Mouse (Mus musculus): ENCODE results near the gene Ecpas. TPM values are rescaled to one million over a fixed set of nuclear protein-coding genes. Genes with fewer than 3 reads are reported as not detected.
A peak's percentile ranks its signal among the peaks of the same experiment; 100 is the strongest.

Ecpas gene
- polyA plus RNA-seq, 1 experiment from 2014 or later = 31.6 TPM

DNA sequence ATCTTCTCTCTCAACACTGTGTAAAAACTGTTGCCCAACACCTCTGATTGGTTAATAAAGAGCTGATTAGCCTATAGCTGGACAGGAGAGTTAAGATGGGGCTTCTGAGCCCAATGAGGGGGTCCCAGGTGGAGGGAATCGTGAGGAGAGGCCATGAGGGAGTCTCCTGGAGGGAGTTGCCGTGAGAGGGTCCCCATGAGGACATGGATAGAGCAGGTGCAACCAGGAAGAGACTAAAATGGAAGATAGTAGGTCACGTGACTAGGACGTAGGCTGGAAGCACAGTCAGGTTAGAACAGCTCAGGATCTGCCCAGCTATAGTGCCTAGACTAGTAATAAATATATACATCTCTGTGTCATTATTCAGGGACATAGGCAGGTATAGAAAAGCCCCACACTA, 21.8 kb upstream of the Ecpas start:
- 85% methylated on average over 4 of the region's 4 CpGs for WGBS
- Histone ChIP-seq H3K9ac (replicated peaks) (no peak overlapping the region), H3K4me3 (no peak overlapping the region), H3K27ac (replicated peaks) (no peak overlapping the region), H3K9me3 (no peaks in the 10 kb centered on the region), H3K4me2 (replicated peaks) (no peak overlapping the region), H3K27me3 (no peaks in the 10 kb centered on the region), H3K36me3 (no peaks in the 10 kb centered on the region), H3K4me1 (peaks cover 9% of the 10 kb centered on the region; the same call in 1 of the 2 replicates)
- ATAC-seq (replicated peaks) = peak; percentile 7; the same call in 1 of the 2 replicates

- Histone ChIP-seq H3K9ac (replicated peaks) (no peak overlapping the region), H3K4me1 (peaks cover 9% of the 10 kb centered on the region; the same call in 1 of the 2 replicates), H3K36me3 (no peaks in the 10 kb centered on the region), H3K4me2 (replicated peaks) (no peak overlapping the region), H3K27ac (replicated peaks) (no peak overlapping the region), H3K27me3 (no peaks in the 10 kb centered on the region), H3K4me3 (no peak overlapping the region), H3K9me3 (no peaks in the 10 kb centered on the region)
- 90% methylated on average over 6 of the region's 6 CpGs for WGBS
- no peak for ATAC-seq (replicated peaks)
Measured at GRCm38 (mm10) chr4:58932541-58932940, 20.0 kb upstream of the Ecpas start.

DNA sequence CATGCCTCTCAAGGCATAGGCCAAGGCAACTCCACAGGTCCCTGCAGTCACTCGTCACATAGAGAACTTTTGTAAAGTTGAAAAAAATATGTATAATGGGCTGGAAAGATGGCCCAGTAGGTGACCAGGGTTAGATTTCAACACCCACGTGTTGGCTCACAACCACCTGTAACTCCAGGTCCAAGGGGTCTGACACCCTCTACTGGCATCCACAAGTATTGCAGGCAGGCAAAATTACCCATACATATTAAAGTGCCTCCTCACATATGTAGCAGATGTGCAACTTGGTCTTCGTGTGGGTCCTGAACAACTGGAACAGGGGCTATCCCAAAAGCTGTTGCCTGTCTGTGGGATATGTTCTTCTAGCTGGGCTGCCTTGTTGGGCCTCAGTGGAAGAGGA, 15.1 kb upstream of the Ecpas start:
- Histone ChIP-seq H3K4me2 (replicated peaks) (no peak overlapping the region), H3K4me1 (no peaks in the 10 kb centered on the region), H3K4me3 (no peak overlapping the region), H3K36me3 (no peaks in the 10 kb centered on the region), H3K9ac (replicated peaks) (no peak overlapping the region), H3K27ac (replicated peaks) (no peak overlapping the region), H3K9me3 (peaks cover 3% of the 10 kb centered on the region; the same call in 1 of the 2 replicates), H3K27me3 (no peaks in the 10 kb centered on the region)
- ATAC-seq (replicated peaks) = no peak
- WGBS = 74% methylated on average over 3 of the region's 3 CpGs

DNA sequence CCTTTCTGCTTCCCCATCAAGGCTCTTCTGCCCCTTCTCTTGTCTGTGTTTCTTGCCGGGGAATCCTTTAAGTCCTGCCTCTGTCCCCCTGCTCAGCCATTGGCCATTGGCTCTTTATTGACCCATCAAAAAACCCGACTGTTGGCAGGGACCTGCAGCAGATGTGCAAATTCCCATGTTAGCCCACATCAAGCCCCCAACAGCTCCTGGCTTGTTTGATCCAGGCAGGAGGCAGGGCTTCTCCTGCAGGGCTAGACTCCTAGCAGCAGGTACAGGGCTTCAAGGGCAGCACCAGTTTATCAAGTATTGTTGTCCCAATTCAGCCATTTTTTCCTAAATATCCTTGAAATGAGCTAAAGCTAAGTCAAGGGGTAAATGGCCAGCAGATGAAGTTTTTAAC, 13.6 kb upstream of the Ecpas start:
- ATAC-seq (replicated peaks) = no peak
- Histone ChIP-seq H3K4me2 (replicated peaks) (no peak overlapping the region), H3K36me3 (no peaks in the 10 kb centered on the region), H3K9me3 (peaks cover 3% of the 10 kb centered on the region; the same call in 1 of the 2 replicates), H3K27ac (replicated peaks) (no peak overlapping the region), H3K4me3 (no peak overlapping the region), H3K27me3 (no peaks in the 10 kb centered on the region), H3K4me1 (no peaks in the 10 kb centered on the region), H3K9ac (replicated peaks) (no peak overlapping the region)
- WGBS = 56% methylated on average over 2 of the region's 2 CpGs

- Histone ChIP-seq H3K4me2 (replicated peaks) (no peak overlapping the region), H3K4me1 (no peaks in the 10 kb centered on the region), H3K4me3 (no peak overlapping the region), H3K36me3 (no peaks in the 10 kb centered on the region), H3K27me3 (no peaks in the 10 kb centered on the region), H3K27ac (replicated peaks) (no peak overlapping the region), H3K9me3 (peaks cover 3% of the 10 kb centered on the region; the same call in 1 of the 2 replicates), H3K9ac (replicated peaks) (no peak overlapping the region)
- ATAC-seq (replicated peaks) = no peak
- 47% methylated on average over 5 of the region's 5 CpGs for WGBS
Measured at GRCm38 (mm10) chr4:58925664-58926063, 13.1 kb upstream of the Ecpas start.

GRCm38 (mm10) chr4:58923933-58924332, 11.4 kb upstream of the Ecpas start:
- 83% methylated on average over 2 of the region's 2 CpGs for WGBS
- Histone ChIP-seq H3K4me3 (no peak overlapping the region), H3K4me2 (replicated peaks) (no peak overlapping the region), H3K9me3 (peaks cover 3% of the 10 kb centered on the region; the same call in 1 of the 2 replicates), H3K27me3 (no peaks in the 10 kb centered on the region), H3K4me1 (no peaks in the 10 kb centered on the region), H3K27ac (replicated peaks) (no peak overlapping the region), H3K36me3 (no peaks in the 10 kb centered on the region), H3K9ac (replicated peaks) (no peak overlapping the region)
- no peak for ATAC-seq (replicated peaks)

DNA sequence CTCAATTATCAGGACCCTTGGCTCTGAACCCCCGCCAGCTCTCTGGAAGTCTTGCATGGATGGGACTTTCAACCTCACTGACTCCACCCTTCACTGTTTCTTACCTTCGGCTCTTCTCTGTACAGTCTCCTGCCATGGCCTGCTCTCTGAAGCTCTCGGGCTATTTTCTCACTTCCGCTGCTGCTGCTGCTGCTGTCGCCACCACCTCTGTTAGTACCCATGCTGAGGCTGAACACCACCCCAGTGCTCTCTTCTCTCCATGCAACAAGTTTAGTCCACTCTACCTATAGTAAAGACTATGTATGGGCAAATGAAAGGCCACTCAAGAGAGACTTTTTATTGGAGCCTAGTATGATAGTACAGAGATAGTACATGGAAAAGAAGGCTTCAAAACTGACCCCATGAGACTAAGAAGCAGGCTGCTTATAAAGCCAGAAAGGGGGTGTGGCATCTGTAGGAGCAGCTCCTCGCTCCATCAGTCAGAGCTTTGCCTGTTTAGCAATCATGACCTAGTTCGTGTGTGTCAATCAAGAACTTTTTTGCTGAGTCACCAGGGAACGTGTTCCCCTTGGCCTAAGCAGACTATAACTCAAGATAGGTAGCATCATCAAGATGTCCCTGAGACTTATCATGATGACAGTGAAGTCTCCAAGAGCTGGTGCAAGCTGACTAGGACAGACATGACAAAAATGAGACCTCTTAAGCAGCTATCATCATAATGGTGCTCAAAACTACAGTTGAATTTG, 2.7 kb upstream of the Ecpas start:
- ATAC-seq (replicated peaks) = no peak
- H3K9ac ChIP-seq (replicated peaks) = no peak overlapping the region
- no peak overlapping the region for H3K4me3 ChIP-seq
- WGBS = 81% methylated on average over 8 of the region's 8 CpGs
- no peaks in the 10 kb centered on the region for H3K27me3 ChIP-seq
- no peaks in the 10 kb centered on the region for H3K9me3 ChIP-seq
- H3K36me3 ChIP-seq = no peaks in the 10 kb centered on the region
- H3K27ac ChIP-seq (replicated peaks) = no peak overlapping the region
- H3K4me2 ChIP-seq (replicated peaks) = no peak overlapping the region
- peaks cover 12% of the 10 kb centered on the region for H3K4me1 ChIP-seq

- Histone ChIP-seq H3K9ac (replicated peaks) (peak overlapping the region; percentile 81; the same call in 1 of the 2 replicates), H3K36me3 (no peaks in the 10 kb centered on the region), H3K27ac (replicated peaks) (no peak overlapping the region), H3K4me2 (replicated peaks) (peak overlapping the region; percentile 75), H3K4me3 (peak overlapping the region; percentile 59; the same call in 1 of the 2 replicates), H3K4me1 (peaks cover 15% of the 10 kb centered on the region), H3K27me3 (no peaks in the 10 kb centered on the region), H3K9me3 (no peaks in the 10 kb centered on the region)
- ATAC-seq (replicated peaks) = no peak
- 32% methylated on average over 3 of the region's 3 CpGs for WGBS
Measured at GRCm38 (mm10) chr4:58913336-58914026, 932 bp upstream of the Ecpas start.

DNA sequence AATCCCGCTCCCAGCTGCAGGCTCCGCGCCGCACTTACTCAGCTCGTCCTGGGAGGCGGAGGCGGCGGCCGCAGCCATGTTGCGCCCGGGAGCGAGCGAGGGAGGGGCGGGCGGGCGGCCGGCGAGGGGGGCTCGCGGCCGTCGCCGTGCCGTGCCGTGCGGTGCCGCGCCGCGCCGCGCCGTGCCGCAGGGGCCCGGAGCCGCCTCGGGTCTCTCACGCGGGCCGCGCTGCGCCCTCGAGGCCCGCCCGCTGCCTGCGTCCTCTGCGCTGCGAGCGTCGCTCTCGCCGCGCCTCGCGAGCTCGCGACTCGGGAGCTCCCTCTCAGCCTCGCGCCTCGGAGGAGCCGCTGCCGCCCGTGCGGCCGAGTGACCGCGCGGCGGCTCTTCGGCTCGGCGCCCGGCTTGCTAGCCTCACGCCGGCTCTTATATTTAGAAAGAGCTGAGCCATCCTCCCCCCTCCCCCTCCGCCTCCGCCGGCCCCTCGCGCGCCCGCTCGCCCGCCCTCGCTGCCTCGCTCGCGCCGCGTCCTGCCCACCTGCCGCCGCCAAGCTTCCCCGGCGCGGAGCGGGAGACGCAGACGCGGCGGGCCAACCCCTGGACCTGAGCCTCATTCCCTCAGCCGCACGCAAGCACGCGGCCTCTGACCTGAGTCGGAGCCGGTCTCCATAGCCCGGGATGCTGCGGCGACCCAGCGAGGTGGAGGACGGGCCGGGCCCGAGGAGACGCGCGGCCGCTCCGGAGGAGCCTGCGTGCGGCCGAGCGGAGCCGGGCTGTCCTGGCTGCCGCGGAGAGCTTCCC, 519 bp downstream of the Ecpas start:
- H3K9me3 ChIP-seq = no peaks in the 10 kb centered on the region
- H3K4me1 ChIP-seq = peaks cover 15% of the 10 kb centered on the region
- under 1% methylated on average over 121 of the region's 126 CpGs for WGBS
- no peaks in the 10 kb centered on the region for H3K27me3 ChIP-seq
- peak overlapping the region; percentile 81 for H3K9ac ChIP-seq (replicated peaks)
- peak; percentile 85 for ATAC-seq (replicated peaks)
- peak overlapping the region; percentile 59 for H3K4me3 ChIP-seq
- no peaks in the 10 kb centered on the region for H3K36me3 ChIP-seq
- peak overlapping the region; percentile 75 for H3K4me2 ChIP-seq (replicated peaks)
- peak overlapping the region; percentile 96 for H3K27ac ChIP-seq (replicated peaks)

GRCm38 (mm10) chr4:58911069-58911830, 1.3 kb downstream of the Ecpas start:
- Histone ChIP-seq H3K4me3 (peak overlapping the region; percentile 59), H3K27ac (replicated peaks) (peak overlapping the region; percentile 96), H3K36me3 (no peaks in the 10 kb centered on the region), H3K4me1 (peaks cover 15% of the 10 kb centered on the region), H3K4me2 (replicated peaks) (peak overlapping the region; percentile 75), H3K27me3 (no peaks in the 10 kb centered on the region), H3K9ac (replicated peaks) (peak overlapping the region; percentile 81), H3K9me3 (no peaks in the 10 kb centered on the region)
- under 1% methylated on average over 55 of the region's 56 CpGs for WGBS
- peak; percentile 73 for ATAC-seq (replicated peaks)

Data from forebrain, embryonic 15.5 days (tissue).